In the genomic region with DNA sequence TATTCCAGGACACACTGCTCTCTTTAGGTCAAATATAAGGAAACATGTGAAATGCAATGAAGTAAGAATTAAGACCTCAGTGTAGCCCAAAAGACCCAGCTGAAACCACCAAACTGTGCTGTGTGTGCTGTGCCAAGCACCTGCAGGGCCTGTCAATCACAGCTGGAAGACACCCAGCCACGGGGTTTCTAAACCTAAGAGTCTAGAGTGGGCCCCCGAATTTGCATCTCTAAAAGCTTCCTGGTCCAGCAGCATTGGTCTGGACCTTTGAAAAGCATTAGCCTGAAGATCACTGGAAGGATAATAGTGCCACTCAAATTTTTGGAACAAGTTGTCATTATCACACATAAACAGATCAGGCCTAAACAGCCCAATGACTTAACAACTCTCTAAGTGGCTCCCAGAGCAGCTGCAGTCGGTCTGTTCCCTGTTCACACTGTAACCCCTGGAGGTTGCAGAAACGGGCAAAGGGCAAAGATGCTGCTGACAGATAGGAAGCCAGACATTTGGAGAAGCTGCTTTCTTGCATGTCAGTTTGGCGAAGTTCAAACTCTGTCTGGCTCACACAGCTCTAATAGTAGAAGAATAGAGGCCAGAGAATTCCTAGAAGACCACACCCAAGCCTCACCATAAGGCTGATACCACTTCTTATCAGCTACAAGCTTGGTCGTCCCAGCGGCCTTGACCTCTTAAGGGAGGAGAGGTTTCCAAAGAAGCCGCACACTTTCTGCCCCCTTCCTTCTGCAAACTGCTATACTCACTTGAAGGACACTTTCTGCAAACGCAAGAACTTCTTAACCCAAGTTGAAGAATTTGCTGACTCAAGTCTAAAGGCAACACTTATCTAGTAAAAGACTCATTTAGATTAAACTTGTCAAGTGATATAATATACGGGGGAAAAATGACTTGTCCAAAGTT, we compare ENCODE assay signal across 9 mouse cellular contexts. TPM values are rescaled to one million over a fixed set of nuclear protein-coding genes. Genes with fewer than 3 reads are reported as not detected.
DNase-seq lines count a peak whose midpoint lies in the region; ATAC-seq and TF ChIP-seq lines count a peak whose summit lies in the region.
"Had no signal": no experiment of that assay in that cellular context is flagged by ENCODE, and none has a peak within 500 bp of the region (broad histone marks: within the 10 kb centered on the region; RNA-seq: fewer than 3 reads in every experiment).

No protein-coding gene starts in this region.

- DNase-seq in ES-E14 (ENCODE audit: low read depth, low spot score): no peak
- DNase-seq in c-Kit-negative CD71-positive TER-119-positive erythroid progenitor cells, embryonic 14.5 days (ENCODE audit: low read depth, low spot score): peak; percentile 60
- no peak for DNase-seq in midbrain, embryonic 14.5 days
- no peak for DNase-seq in retina, postnatal 1 day
- no peak for DNase-seq in left cerebral cortex, postnatal 10 days (ENCODE audit: extremely low spot score in 1 of 2, low spot score in 2 of 2)
- no peak for DNase-seq in left cerebral cortex, adult 11 months (ENCODE audit: low spot score)

- no peaks in the 10 kb centered on the region for H3K36me3 ChIP-seq in ES-E14 (ENCODE audit: control insufficient read depth, insufficient read depth, low read length, poor library complexity, severe bottlenecking)
- no peaks in the 10 kb centered on the region for H3K36me3 ChIP-seq in intestine, embryonic 15.5 days
- no peaks in the 10 kb centered on the region for H3K36me3 ChIP-seq in midbrain, embryonic 14.5 days (ENCODE audit: control insufficient read depth, insufficient read depth, low read length)
- H3K36me3 ChIP-seq: limb, embryonic 12.5 days had no signal

- peaks cover 4 to 12% of the 10 kb centered on the region in 2 experiments; a peak in 1 of 4 replicates for H3K4me1 ChIP-seq in ES-E14 (ENCODE audit: control insufficient read depth in 2 of 2, insufficient read depth in 2 of 2, low read length in 2 of 2, poor library complexity in 1 of 2)
- peaks cover 14% of the 10 kb centered on the region for H3K4me1 ChIP-seq in intestine, embryonic 15.5 days (replicated peaks)
- H3K4me1 ChIP-seq in midbrain, embryonic 14.5 days (ENCODE audit: control insufficient read depth, insufficient read depth, low read length): peaks cover 17% of the 10 kb centered on the region

- H3K27me3 ChIP-seq in intestine, embryonic 15.5 days (replicated peaks): no peaks in the 10 kb centered on the region
- no peaks in the 10 kb centered on the region for H3K27me3 ChIP-seq in midbrain, embryonic 14.5 days (ENCODE audit: control insufficient read depth, insufficient read depth, low read length)

- in situ Hi-C loops in ES-E14 (cut with MboI; ENCODE audit: low sequenced_read_pairs in 2 of 2, unreplicated experiment in 2 of 2): no loop called here

- no peak overlapping the region for H3K27ac ChIP-seq in ES-E14 (ENCODE audit: insufficient read depth, low read depth, low read length, poor library complexity, severe bottlenecking)
- 0 out of 2 replicates have a peak overlapping the region, but pooled peaks have one; percentile 29 for H3K27ac ChIP-seq in intestine, embryonic 15.5 days
- H3K27ac ChIP-seq in midbrain, embryonic 14.5 days (replicated peaks; ENCODE audit: low read depth, low read length): no peak overlapping the region
- H3K27ac ChIP-seq: limb, embryonic 12.5 days had no signal

- intact Hi-C loops in left cerebral cortex, postnatal 10 days (cut with DNase I): no loop called here

- WGBS in intestine, embryonic 15.5 days: 36% methylated on average over 10 of the region's 10 CpGs
- WGBS in midbrain, embryonic 14.5 days: 50% methylated on average over 10 of the region's 10 CpGs

- no peak overlapping the region for H3K9ac ChIP-seq in ES-E14 (ENCODE audit: insufficient read depth, low read depth, low read length, poor library complexity, severe bottlenecking)
- no peak overlapping the region for H3K9ac ChIP-seq in intestine, embryonic 15.5 days
- H3K9ac ChIP-seq in midbrain, embryonic 14.5 days (replicated peaks; ENCODE audit: low read length): no peak overlapping the region
- H3K9ac ChIP-seq: limb, embryonic 12.5 days had no signal

- no peaks in the 10 kb centered on the region for H3K9me3 ChIP-seq in ES-E14 (ENCODE audit: control insufficient read depth, insufficient read depth, low read depth, low read length)
- no peaks in the 10 kb centered on the region for H3K9me3 ChIP-seq in intestine, embryonic 15.5 days
- H3K9me3 ChIP-seq in midbrain, embryonic 14.5 days (ENCODE audit: control insufficient read depth, low read length): no peaks in the 10 kb centered on the region
- H3K9me3 ChIP-seq: limb, embryonic 12.5 days had no signal

- peak; percentile 33 for ATAC-seq in intestine, embryonic 15.5 days
- ATAC-seq in midbrain, embryonic 14.5 days (ENCODE audit: low FRiP score, low TSS enrichment): no peak

- peak overlapping the region; percentile 38 for H3K4me2 ChIP-seq in intestine, embryonic 15.5 days (replicated peaks)
- peak overlapping the region; percentile 34 for H3K4me2 ChIP-seq in midbrain, embryonic 14.5 days (ENCODE audit: low read length)

- no peak overlapping the region for H3K4me3 ChIP-seq in ES-E14 (ENCODE audit: insufficient read depth in 1 of 2, low read depth in 1 of 2, low read length in 2 of 2, poor library complexity in 1 of 2, severe bottlenecking in 1 of 2)
- no peak overlapping the region for H3K4me3 ChIP-seq in intestine, embryonic 15.5 days (replicated peaks)
- H3K4me3 ChIP-seq in midbrain, embryonic 14.5 days (replicated peaks; ENCODE audit: low read depth, low read length): 0 out of 2 replicates have a peak overlapping the region, but pooled peaks have one; percentile 4

TF ChIP-seq in ES-E14, 5 proteins besides CTCF, POLR2A, EP300 and RAD21:
- TF ChIP-seq ZNF384 (IDR thresholded peaks at IDR 0.05; ENCODE audit: low read depth, low read length) (no peak), MAFK (IDR thresholded peaks at IDR 0.05; ENCODE audit: insufficient read depth, low read depth, low read length) (peak; percentile 62; the same call in 1 of the 2 replicates)

RNA-seq across cellular contexts. Expression of a gene that starts 2.5 kb away (rescaled TPM):
- total RNA-seq in ES-E14 (2012; rRNA removed): 3.2 and 4.0 TPM in 2 replicates
- 20.4 and 24.6 TPM in 2 replicates for polyA plus RNA-seq in intestine, embryonic 15.5 days (2015; fragmentation: Nextera tagmentation; extraction: Ambion mirVana)
- polyA plus RNA-seq in midbrain, embryonic 14.5 days (2014; fragmentation: Nextera tagmentation; extraction: Ambion mirVana): 15.2 and 19.9 TPM in 2 replicates
- total RNA-seq in left cerebral cortex, postnatal 10 days (2021): 10 to 100 TPM; 16.4 to 17.4 TPM

RNA-seq across cellular contexts. Expression of a gene that starts 23.4 kb away (rescaled TPM):
- 0.13 TPM in 1 of 2 replicates, not detected in the other for total RNA-seq in ES-E14 (2012; rRNA removed)
- polyA plus RNA-seq in intestine, embryonic 15.5 days (2015; fragmentation: Nextera tagmentation; extraction: Ambion mirVana): not detected in 2 replicates
- not detected in 2 replicates for polyA plus RNA-seq in midbrain, embryonic 14.5 days (2014; fragmentation: Nextera tagmentation; extraction: Ambion mirVana)
- total RNA-seq in left cerebral cortex, postnatal 10 days (2021): not detected
- polyA plus RNA-seq: limb, embryonic 12.5 days; testis, adult 2 months had no signal

RNA-seq across cellular contexts. Expression of a gene that starts 57.4 kb away (rescaled TPM):
- 35.0 and 44.0 TPM in 2 replicates for total RNA-seq in ES-E14 (2012; rRNA removed)
- polyA plus RNA-seq in intestine, embryonic 15.5 days (2015; fragmentation: Nextera tagmentation; extraction: Ambion mirVana): 36.3 and 38.7 TPM in 2 replicates
- 33.4 and 42.5 TPM in 2 replicates for polyA plus RNA-seq in midbrain, embryonic 14.5 days (2014; fragmentation: Nextera tagmentation; extraction: Ambion mirVana)
- 10 to 100 TPM; 51.8 to 53.3 TPM for total RNA-seq in left cerebral cortex, postnatal 10 days (2021)
